Mouse (Mus musculus): ENCODE measurements around the gene Nell1. TPM values are rescaled to one million over a fixed set of nuclear protein-coding genes. Genes with fewer than 3 reads are reported as not detected.

Gene Nell1
- polyA plus RNA-seq, 1 experiment from 2014 or later, result 1.8 TPM

GRCm38 (mm10) chr7:50507047-50507446 is 532.4 kb downstream of the Nell1 start:
- ATAC-seq (replicated peaks; ENCODE audit: insufficient number of reproducible peaks, low FRiP score, low TSS enrichment, low read depth) (no peak), DNase-seq (ENCODE audit: low spot score) (no peak)
- Histone ChIP-seq H3K27me3 (ENCODE audit: control insufficient read depth, insufficient read depth, low read length) (no peaks in the 10 kb centered on the region), H3K9ac (replicated peaks; ENCODE audit: low read length) (no peak overlapping the region), H3K36me3 (replicated peaks; ENCODE audit: control insufficient read depth, insufficient read depth, low read depth, low read length) (no peaks in the 10 kb centered on the region), H3K27ac (replicated peaks; ENCODE audit: low read depth, low read length) (no peak overlapping the region), H3K4me1 (ENCODE audit: control insufficient read depth, insufficient read depth, low read length) (no peaks in the 10 kb centered on the region), H3K4me2 (ENCODE audit: low read depth, low read length) (no peak overlapping the region), H3K9me3 (replicated peaks; ENCODE audit: control insufficient read depth, low read length) (no peaks in the 10 kb centered on the region), H3K4me3 (ENCODE audit: low read depth, low read length) (no peak overlapping the region)

GRCm38 (mm10) chr7:50514830-50515229 is 540.2 kb downstream of the Nell1 start:
- no peak overlapping the region for H3K27ac ChIP-seq (replicated peaks; ENCODE audit: low read depth, low read length)
- ATAC-seq (replicated peaks; ENCODE audit: insufficient number of reproducible peaks, low FRiP score, low TSS enrichment, low read depth) (no peak), DNase-seq (ENCODE audit: low spot score) (no peak)
- no peaks in the 10 kb centered on the region for H3K9me3 ChIP-seq (replicated peaks; ENCODE audit: control insufficient read depth, low read length)
- H3K4me3 ChIP-seq (ENCODE audit: low read depth, low read length), result no peak overlapping the region
- H3K4me2 ChIP-seq (ENCODE audit: low read depth, low read length), result no peak overlapping the region
- H3K4me1 ChIP-seq (ENCODE audit: control insufficient read depth, insufficient read depth, low read length), result no peaks in the 10 kb centered on the region
- 86% methylated on average over 3 of the region's 3 CpGs for WGBS
- H3K9ac ChIP-seq (replicated peaks; ENCODE audit: low read length), result no peak overlapping the region
- no peaks in the 10 kb centered on the region for H3K27me3 ChIP-seq (ENCODE audit: control insufficient read depth, insufficient read depth, low read length)
- no peaks in the 10 kb centered on the region for H3K36me3 ChIP-seq (replicated peaks; ENCODE audit: control insufficient read depth, insufficient read depth, low read depth, low read length)

- no peak for DNase-seq (ENCODE audit: low spot score)
- 84% methylated on average over 3 of the region's 3 CpGs for WGBS
Measured at GRCm38 (mm10) chr7:50516681-50517080, 542.0 kb downstream of the Nell1 start.

GRCm38 (mm10) chr7:50543373-50543772 is 568.7 kb downstream of the Nell1 start:
- 52% methylated on average over 5 of the region's 5 CpGs for WGBS
- ATAC-seq (replicated peaks; ENCODE audit: insufficient number of reproducible peaks, low FRiP score, low TSS enrichment, low read depth) (no peak), DNase-seq (ENCODE audit: low spot score) (no peak)
- H3K9me3 ChIP-seq (replicated peaks; ENCODE audit: control insufficient read depth, low read length), result no peaks in the 10 kb centered on the region
- H3K4me1 ChIP-seq (ENCODE audit: control insufficient read depth, insufficient read depth, low read length), result no peaks in the 10 kb centered on the region
- no peaks in the 10 kb centered on the region for H3K27me3 ChIP-seq (ENCODE audit: control insufficient read depth, insufficient read depth, low read length)
- no peaks in the 10 kb centered on the region for H3K36me3 ChIP-seq (replicated peaks; ENCODE audit: control insufficient read depth, insufficient read depth, low read depth, low read length)
- H3K4me2 ChIP-seq (ENCODE audit: low read depth, low read length), result no peak overlapping the region
- H3K27ac ChIP-seq (replicated peaks; ENCODE audit: low read depth, low read length), result no peak overlapping the region
- no peak overlapping the region for H3K4me3 ChIP-seq (ENCODE audit: low read depth, low read length)
- H3K9ac ChIP-seq (replicated peaks; ENCODE audit: low read length), result no peak overlapping the region

More at GRCm38 (mm10) chr7:50516681-50517080, 542.0 kb downstream of the Nell1 start:
- no peaks in the 10 kb centered on the region for H3K36me3 ChIP-seq (replicated peaks; ENCODE audit: control insufficient read depth, insufficient read depth, low read depth, low read length)
- no peaks in the 10 kb centered on the region for H3K4me1 ChIP-seq (ENCODE audit: control insufficient read depth, insufficient read depth, low read length)
- no peak overlapping the region for H3K4me2 ChIP-seq (ENCODE audit: low read depth, low read length)
- no peaks in the 10 kb centered on the region for H3K9me3 ChIP-seq (replicated peaks; ENCODE audit: control insufficient read depth, low read length)
- ATAC-seq (replicated peaks; ENCODE audit: insufficient number of reproducible peaks, low FRiP score, low TSS enrichment, low read depth), result no peak
- H3K9ac ChIP-seq (replicated peaks; ENCODE audit: low read length), result no peak overlapping the region
- H3K27me3 ChIP-seq (ENCODE audit: control insufficient read depth, insufficient read depth, low read length), result no peaks in the 10 kb centered on the region
- H3K27ac ChIP-seq (replicated peaks; ENCODE audit: low read depth, low read length), result no peak overlapping the region
- no peak overlapping the region for H3K4me3 ChIP-seq (ENCODE audit: low read depth, low read length)

- ATAC-seq (replicated peaks; ENCODE audit: insufficient number of reproducible peaks, low FRiP score, low TSS enrichment, low read depth) (no peak), DNase-seq (ENCODE audit: low spot score) (no peak)
- Histone ChIP-seq H3K27ac (replicated peaks; ENCODE audit: low read depth, low read length) (no peak overlapping the region), H3K9me3 (replicated peaks; ENCODE audit: control insufficient read depth, low read length) (no peaks in the 10 kb centered on the region), H3K4me3 (ENCODE audit: low read depth, low read length) (no peak overlapping the region), H3K4me1 (ENCODE audit: control insufficient read depth, insufficient read depth, low read length) (no peaks in the 10 kb centered on the region), H3K9ac (replicated peaks; ENCODE audit: low read length) (no peak overlapping the region), H3K36me3 (replicated peaks; ENCODE audit: control insufficient read depth, insufficient read depth, low read depth, low read length) (no peaks in the 10 kb centered on the region), H3K4me2 (ENCODE audit: low read depth, low read length) (no peak overlapping the region), H3K27me3 (ENCODE audit: control insufficient read depth, insufficient read depth, low read length) (no peaks in the 10 kb centered on the region)
- 66% methylated on average over 3 of the region's 3 CpGs for WGBS
Measured at GRCm38 (mm10) chr7:50549572-50549971, 574.9 kb downstream of the Nell1 start.

- WGBS, result 82% methylated on average over 4 of the region's 4 CpGs
- Histone ChIP-seq H3K9ac (replicated peaks; ENCODE audit: low read length) (no peak overlapping the region), H3K4me1 (ENCODE audit: control insufficient read depth, insufficient read depth, low read length) (no peaks in the 10 kb centered on the region), H3K9me3 (replicated peaks; ENCODE audit: control insufficient read depth, low read length) (no peaks in the 10 kb centered on the region), H3K4me2 (ENCODE audit: low read depth, low read length) (no peak overlapping the region), H3K4me3 (ENCODE audit: low read depth, low read length) (no peak overlapping the region), H3K27me3 (ENCODE audit: control insufficient read depth, insufficient read depth, low read length) (no peaks in the 10 kb centered on the region), H3K27ac (replicated peaks; ENCODE audit: low read depth, low read length) (no peak overlapping the region), H3K36me3 (replicated peaks; ENCODE audit: control insufficient read depth, insufficient read depth, low read depth, low read length) (no peaks in the 10 kb centered on the region)
- DNase-seq (ENCODE audit: low spot score), result no peak
- ATAC-seq (replicated peaks; ENCODE audit: insufficient number of reproducible peaks, low FRiP score, low TSS enrichment, low read depth), result no peak
Measured at GRCm38 (mm10) chr7:50551426-50551825, 576.8 kb downstream of the Nell1 start.

- H3K4me1 ChIP-seq (ENCODE audit: control insufficient read depth, insufficient read depth, low read length), result no peaks in the 10 kb centered on the region
- no peak overlapping the region for H3K9ac ChIP-seq (replicated peaks; ENCODE audit: low read length)
- H3K9me3 ChIP-seq (replicated peaks; ENCODE audit: control insufficient read depth, low read length), result no peaks in the 10 kb centered on the region
- H3K4me2 ChIP-seq (ENCODE audit: low read depth, low read length), result no peak overlapping the region
- no peak overlapping the region for H3K4me3 ChIP-seq (ENCODE audit: low read depth, low read length)
- H3K27ac ChIP-seq (replicated peaks; ENCODE audit: low read depth, low read length), result no peak overlapping the region
- H3K36me3 ChIP-seq (replicated peaks; ENCODE audit: control insufficient read depth, insufficient read depth, low read depth, low read length), result no peaks in the 10 kb centered on the region
- H3K27me3 ChIP-seq (ENCODE audit: control insufficient read depth, insufficient read depth, low read length), result no peaks in the 10 kb centered on the region
- DNase-seq (ENCODE audit: low spot score) (no peak), ATAC-seq (replicated peaks; ENCODE audit: insufficient number of reproducible peaks, low FRiP score, low TSS enrichment, low read depth) (no peak)
- WGBS, result 83% methylated on average over 3 of the region's 3 CpGs
Measured at GRCm38 (mm10) chr7:50562708-50563107, 588.0 kb downstream of the Nell1 start.

GRCm38 (mm10) chr7:50573841-50574240 is 599.2 kb downstream of the Nell1 start:
- Histone ChIP-seq H3K27me3 (ENCODE audit: control insufficient read depth, insufficient read depth, low read length) (no peaks in the 10 kb centered on the region), H3K9me3 (replicated peaks; ENCODE audit: control insufficient read depth, low read length) (no peaks in the 10 kb centered on the region), H3K36me3 (replicated peaks; ENCODE audit: control insufficient read depth, insufficient read depth, low read depth, low read length) (no peaks in the 10 kb centered on the region), H3K9ac (replicated peaks; ENCODE audit: low read length) (no peak overlapping the region), H3K4me3 (ENCODE audit: low read depth, low read length) (no peak overlapping the region), H3K27ac (replicated peaks; ENCODE audit: low read depth, low read length) (no peak overlapping the region), H3K4me2 (ENCODE audit: low read depth, low read length) (no peak overlapping the region), H3K4me1 (ENCODE audit: control insufficient read depth, insufficient read depth, low read length) (no peaks in the 10 kb centered on the region)
- DNase-seq (ENCODE audit: low spot score) (no peak), ATAC-seq (replicated peaks; ENCODE audit: insufficient number of reproducible peaks, low FRiP score, low TSS enrichment, low read depth) (no peak)
- WGBS, result 70% methylated on average over 7 of the region's 7 CpGs

Measured in embryonic facial prominence, embryonic 11.5 days (tissue).